Mouse (Mus musculus): ENCODE results near the gene D930020B18Rik.

DNA sequence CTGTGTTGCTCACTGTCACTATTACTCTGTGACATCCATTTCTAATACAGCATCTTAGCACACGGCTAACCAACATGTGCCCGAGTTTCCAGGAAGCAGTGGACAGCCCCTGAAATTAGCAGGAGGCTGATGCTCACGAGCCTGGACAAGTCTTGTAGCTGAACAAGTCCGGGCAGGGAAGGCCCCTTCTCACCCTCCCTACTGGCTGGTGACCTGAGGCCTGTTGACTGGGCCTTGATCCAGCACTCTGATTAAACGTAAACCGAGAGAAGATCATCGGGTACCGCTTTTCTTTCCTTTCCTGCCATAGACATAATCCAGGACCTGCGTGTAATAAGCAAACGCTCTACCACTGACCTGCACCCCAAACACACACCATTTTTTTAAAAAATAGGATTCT lies 33.2 kb upstream of the D930020B18Rik start:
- no peak for TF ChIP-seq EP300 (IDR thresholded peaks at IDR 0.05; ENCODE audit: low read depth)
- no peak for TF ChIP-seq CTCF (IDR thresholded peaks at IDR 0.05; ENCODE audit: low read depth)

Measured in heart, postnatal 0 days (tissue).